25 mouse cellular contexts compared by ENCODE assay signal in genomic region chr1:127608326-127608725, GRCm38 (mm10).
A peak's percentile ranks its signal among the peaks of the same experiment; 100 is the strongest.
DNase-seq lines count a peak whose midpoint lies in the region; ATAC-seq and TF ChIP-seq lines count a peak whose summit lies in the region.
"Had no signal": no experiment of that assay in that cellular context is flagged by ENCODE, and none has a peak within 500 bp of the region (broad histone marks: within the 10 kb centered on the region; RNA-seq: fewer than 3 reads in every experiment).

No protein-coding gene starts in this region.

- peak; percentile 66 for ATAC-seq in megakaryocyte, adult 5-6 weeks (ENCODE audit: poor library complexity, severe bottlenecking)
- ATAC-seq: forebrain, embryonic 14.5 days; intestine, embryonic 16.5 days; midbrain, embryonic 15.5 days had no signal

- no peak for TF ChIP-seq POLR2A in bone marrow macrophage, adult 2 months (IDR thresholded peaks at IDR 0.05; ENCODE audit: borderline replicate concordance, low read depth, low read length)

- no peak for TF ChIP-seq CTCF in bone marrow macrophage, adult 2 months (IDR thresholded peaks at IDR 0.05; ENCODE audit: low read depth, low read length)

- peak overlapping the region; percentile 24; the same call in 1 of the 2 replicates for H3K27ac ChIP-seq in bone marrow macrophage, adult 2 months (ENCODE audit: insufficient read depth, low read depth, low read length)
- H3K27ac ChIP-seq: heart, embryonic 10.5 days; heart, embryonic 15.5 days; hindbrain, embryonic 13.5 days; macrophage; midbrain, embryonic 10.5 days; midbrain, embryonic 15.5 days; stomach, embryonic 15.5 days had no signal

- H3K4me1 ChIP-seq in bone marrow macrophage, adult 2 months (ENCODE audit: control insufficient read depth, insufficient read depth, low read length): peaks cover 23% of the 10 kb centered on the region
- H3K4me1 ChIP-seq: stomach, embryonic 15.5 days had no signal

- intact Hi-C loops in left cerebral cortex, postnatal 4 days (cut with DNase I): no loop called here

- H3K4me3 ChIP-seq in bone marrow macrophage, adult 2 months (ENCODE audit: insufficient read depth, low read length): no peak overlapping the region
- H3K4me3 ChIP-seq: heart, embryonic 10.5 days; heart, embryonic 15.5 days; hindbrain, embryonic 13.5 days; midbrain, embryonic 10.5 days; midbrain, embryonic 15.5 days; stomach, embryonic 15.5 days had no signal

- peak; percentile 34 for DNase-seq in lung, postnatal 14 days
- DNase-seq in lung, postnatal 4 days: no peak
- DNase-seq in left cerebral cortex, postnatal 4 days: no peak
- no peak for DNase-seq in gastrocnemius, adult 18-20 months (ENCODE audit: low spot score)
- DNase-seq: adrenal gland, postnatal 14 days; cerebellum, adult 18-20 months; cerebellum, postnatal 10 days; gastrocnemius, postnatal 10 days; heart, postnatal 36 days; kidney, adult 8-10 months; kidney, postnatal 14 days; layer of hippocampus, adult 9-11 months; liver; right cerebral cortex, postnatal 25 days had no signal
